Mouse (Mus musculus): Measurements from ENCODE around the gene Atxn2.

- TF ChIP-seq ETS1 (conservative IDR thresholded peaks at IDR 0.05; ENCODE audit: low read depth, low read length) (no peak), RCOR1 (conservative IDR thresholded peaks at IDR 0.05; ENCODE audit: low read depth, low read length) (no peak), TBP (conservative IDR thresholded peaks at IDR 0.05; ENCODE audit: low read depth, low read length) (no peak), SIN3A (IDR thresholded peaks at IDR 0.05; ENCODE audit: low read length) (no peak), E2F4 (IDR thresholded peaks at IDR 0.05; ENCODE audit: insufficient replicate concordance, low read depth, low read length) (no peak), CTCF (conservative IDR thresholded peaks at IDR 0.05 in 1 of 2, IDR thresholded peaks at IDR 0.05 in 1 of 2; ENCODE audit: low read depth in 2 of 2, low read length in 2 of 2) (no peak), TCF12 (IDR thresholded peaks at IDR 0.05; ENCODE audit: low read depth, low read length) (no peak)
These were observed 50.3 kb downstream of the Atxn2 start for GRCm38 (mm10) chr5:121761459-121761858.

All from CH12.LX (cell line).